Mouse (Mus musculus): ENCODE data around the gene Dnah10. TPM values are rescaled to one million over a fixed set of nuclear protein-coding genes. Genes with fewer than 3 reads are reported as not detected.

Dnah10 gene
- total and polyA plus RNA-seq, 3 experiments: 0.03 to 0.30 (median 0.08) TPM

DNA sequence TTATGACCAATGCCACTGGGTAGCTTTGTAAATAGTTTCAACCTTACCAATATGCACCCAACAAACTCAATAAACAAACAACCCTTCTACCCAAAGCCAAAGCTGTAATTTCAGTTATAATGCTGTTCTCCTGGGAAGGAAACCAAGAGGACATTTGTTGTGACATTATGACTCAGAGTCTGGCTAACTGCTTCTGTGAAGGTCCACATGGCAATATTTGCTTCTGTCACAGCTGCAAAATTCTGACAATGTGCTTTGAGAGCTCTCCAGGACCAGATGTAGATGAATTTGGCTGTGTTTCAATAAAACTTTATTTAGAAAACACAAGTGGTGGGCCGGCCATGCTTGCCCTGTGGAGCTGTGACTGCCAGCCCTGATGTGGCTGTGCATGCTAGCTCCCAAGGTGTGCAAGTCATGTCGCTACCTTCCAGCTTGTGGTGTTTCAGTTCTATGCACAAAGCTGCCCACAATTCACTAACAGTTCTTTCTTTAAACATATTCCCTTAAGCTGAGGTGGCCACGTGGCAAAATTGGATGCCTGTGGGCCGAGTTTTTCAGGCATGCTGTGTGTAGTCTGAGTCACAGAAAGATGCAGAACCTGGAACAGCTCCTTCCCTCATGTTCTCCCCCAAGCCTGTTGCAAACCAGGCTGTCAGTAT lies 85.0 kb downstream of the Dnah10 start:
- TF ChIP-seq ELF1 (IDR thresholded peaks at IDR 0.05; ENCODE audit: low read depth, low read length): no peak
- no peak for TF ChIP-seq UBTF (IDR thresholded peaks at IDR 0.05; ENCODE audit: low read depth, low read length)
- no peak for TF ChIP-seq JUN (IDR thresholded peaks at IDR 0.05; ENCODE audit: insufficient read depth, low read depth, low read length)
- TF ChIP-seq CHD2 (IDR thresholded peaks at IDR 0.05; ENCODE audit: low read length): no peak
- TF ChIP-seq JUND (conservative IDR thresholded peaks at IDR 0.05; ENCODE audit: low read depth, low read length): no peak
- no peak for TF ChIP-seq RCOR1 (conservative IDR thresholded peaks at IDR 0.05; ENCODE audit: low read depth, low read length)
- no peak for TF ChIP-seq PAX5 (IDR thresholded peaks at IDR 0.05; ENCODE audit: low read length)
- no peak for TF ChIP-seq POLR2AphosphoS2 (IDR thresholded peaks at IDR 0.05; ENCODE audit: low read depth, low read length)
- TF ChIP-seq E2F4 (IDR thresholded peaks at IDR 0.05; ENCODE audit: insufficient replicate concordance, low read depth, low read length): no peak
- TF ChIP-seq MYC (IDR thresholded peaks at IDR 0.05; ENCODE audit: low read depth, low read length): no peak
- no peak for TF ChIP-seq HCFC1 (IDR thresholded peaks at IDR 0.05; ENCODE audit: low read depth, low read length)
- no peak for TF ChIP-seq NRF1 (IDR thresholded peaks at IDR 0.05; ENCODE audit: low read depth, low read length)
- TF ChIP-seq NELFE (IDR thresholded peaks at IDR 0.05; ENCODE audit: low read depth, low read length): no peak
- TF ChIP-seq GABPA (IDR thresholded peaks at IDR 0.05; ENCODE audit: insufficient replicate concordance, low read depth, low read length): no peak
- no peak for TF ChIP-seq ETS1 (conservative IDR thresholded peaks at IDR 0.05; ENCODE audit: low read depth, low read length)
- TF ChIP-seq MAX (IDR thresholded peaks at IDR 0.05; ENCODE audit: low read length): no peak
- TF ChIP-seq USF1 (IDR thresholded peaks at IDR 0.05; ENCODE audit: low read depth, low read length): no peak
- H3K4me1 ChIP-seq (ENCODE audit: control insufficient read depth in 1 of 2, insufficient read depth in 2 of 2): no peaks in the 10 kb centered on the region
- H3K9me3 ChIP-seq (replicated peaks; ENCODE audit: low read length): peaks cover 7% of the 10 kb centered on the region
- no peak overlapping the region for H3K4me2 ChIP-seq (ENCODE audit: insufficient read depth, low read depth, poor library complexity, severe bottlenecking)
- H3K27me3 ChIP-seq (replicated peaks): peaks cover 9% of the 10 kb centered on the region
- H3K36me3 ChIP-seq (replicated peaks in 1 of 2; ENCODE audit: control insufficient read depth in 1 of 2, insufficient read depth in 1 of 2, low read length in 1 of 2): no peaks in the 10 kb centered on the region
- dilution Hi-C loops (cut with MboI; ENCODE audit: extremely low pct_ligation_motif_present, extremely low pct_unique_long_range_greater_than_20kb, low sequenced_read_pairs): no loop called here
- H3K79me2 ChIP-seq (replicated peaks; ENCODE audit: control insufficient read depth, extremely low read depth, insufficient read depth, poor library complexity, severe bottlenecking): no peaks in the 10 kb centered on the region
- in situ Hi-C loops (cut with MboI; ENCODE audit: low pct_ligation_motif_present, low pct_unique_long_range_greater_than_20kb, low sequenced_read_pairs): no loop called here
- no peak overlapping the region for H3K9ac ChIP-seq (ENCODE audit: insufficient read depth, low read depth)
- H3K27ac ChIP-seq (ENCODE audit: insufficient read depth, low read depth): no peak overlapping the region
- DNase-seq (ENCODE audit: extremely low read depth): no peak
- H3K4me3 ChIP-seq (replicated peaks in 1 of 3; ENCODE audit: low read depth in 2 of 3, low read length in 2 of 3, poor library complexity in 1 of 3): no peak overlapping the region

DNA sequence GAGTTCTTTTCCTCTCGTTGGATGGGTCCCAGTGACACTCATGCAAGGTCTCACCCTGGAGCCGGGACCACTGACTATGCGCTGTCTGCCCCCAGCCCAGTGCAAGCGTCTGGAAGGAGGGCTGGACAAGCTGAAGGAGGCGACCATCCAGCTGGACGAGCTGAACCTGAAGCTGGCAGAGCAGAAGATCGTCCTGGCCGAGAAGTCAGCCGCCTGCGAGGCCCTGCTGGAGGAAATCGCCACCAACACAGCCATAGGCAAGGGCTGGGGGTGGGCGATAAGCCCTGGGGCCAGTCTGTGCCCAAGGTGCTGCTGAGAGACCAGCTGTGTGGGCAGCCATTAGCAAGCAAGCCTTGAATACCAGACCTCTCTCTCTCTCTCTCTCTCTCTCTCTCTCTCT lies 87.6 kb downstream of the Dnah10 start:
- Histone ChIP-seq H3K27ac (ENCODE audit: insufficient read depth, low read depth) (no peak overlapping the region), H3K27me3 (replicated peaks) (peaks cover 14% of the 10 kb centered on the region), H3K4me2 (ENCODE audit: insufficient read depth, low read depth, poor library complexity, severe bottlenecking) (no peak overlapping the region), H3K4me3 (replicated peaks in 1 of 3; ENCODE audit: low read depth in 2 of 3, low read length in 2 of 3, poor library complexity in 1 of 3) (no peak overlapping the region), H3K36me3 (replicated peaks in 1 of 2; ENCODE audit: control insufficient read depth in 1 of 2, insufficient read depth in 1 of 2, low read length in 1 of 2) (no peaks in the 10 kb centered on the region), H3K79me2 (replicated peaks; ENCODE audit: control insufficient read depth, extremely low read depth, insufficient read depth, poor library complexity, severe bottlenecking) (no peaks in the 10 kb centered on the region), H3K9me3 (replicated peaks; ENCODE audit: low read length) (peaks cover 7% of the 10 kb centered on the region), H3K4me1 (ENCODE audit: control insufficient read depth in 1 of 2, insufficient read depth in 2 of 2) (no peaks in the 10 kb centered on the region), H3K9ac (ENCODE audit: insufficient read depth, low read depth) (no peak overlapping the region)
- in situ Hi-C loops (cut with MboI; ENCODE audit: low pct_ligation_motif_present, low pct_unique_long_range_greater_than_20kb, low sequenced_read_pairs) (no loop called here), dilution Hi-C loops (cut with MboI; ENCODE audit: extremely low pct_ligation_motif_present, extremely low pct_unique_long_range_greater_than_20kb, low sequenced_read_pairs) (no loop called here)
- no peak for TF ChIP-seq TCF12 (IDR thresholded peaks at IDR 0.05; ENCODE audit: low read depth, low read length)
- no peak for DNase-seq (ENCODE audit: extremely low read depth)
